Mouse (Mus musculus): Measurements from ENCODE around the gene Afap1l2.

Afap1l2 gene

GRCm38 (mm10) chr19:57006841-57007240, 1.2 kb downstream of the Afap1l2 start:
- no peak for DNase-seq

DNA sequence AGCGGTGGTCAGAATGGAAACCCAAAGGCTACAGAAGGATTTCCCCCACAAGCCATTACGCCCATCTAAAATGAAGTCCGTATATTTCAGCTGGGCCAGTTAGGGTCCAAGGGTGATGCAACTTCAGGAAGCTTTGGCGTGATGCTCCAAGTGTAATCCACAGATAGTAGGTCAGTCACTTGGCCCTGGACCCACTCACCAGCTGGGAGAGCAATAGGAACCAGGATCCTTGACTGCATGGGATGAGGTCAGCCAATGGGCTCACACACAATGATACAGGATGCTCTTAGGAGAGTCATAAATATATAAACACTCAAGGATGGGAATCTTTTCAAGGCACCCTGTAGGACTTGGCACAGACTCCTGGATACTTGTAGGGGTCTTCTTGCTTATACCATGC, 3.0 kb downstream of the Afap1l2 start:
- no peak for DNase-seq

DNA sequence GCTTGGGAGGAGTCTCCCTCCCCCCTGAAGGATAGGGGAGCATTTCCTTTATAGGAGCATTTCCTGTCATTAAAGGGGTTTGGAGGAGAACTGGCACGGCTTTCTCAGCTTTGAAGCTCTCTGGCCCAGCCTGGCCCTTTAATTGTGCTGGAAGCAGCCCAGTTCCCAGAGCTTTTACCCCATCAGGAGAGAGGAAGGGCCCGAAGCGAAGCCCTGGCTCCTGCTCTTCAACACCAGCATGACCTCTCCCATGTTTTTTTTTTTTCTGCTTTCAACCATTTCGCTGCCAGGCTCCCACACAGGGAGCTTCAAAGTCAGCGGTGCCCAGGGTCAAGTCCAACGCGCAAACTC, 4.6 kb downstream of the Afap1l2 start:
- DNase-seq, result no peak

GRCm38 (mm10) chr19:57002741-57003459, 5.1 kb downstream of the Afap1l2 start:
- DNase-seq, result no peak

DNA sequence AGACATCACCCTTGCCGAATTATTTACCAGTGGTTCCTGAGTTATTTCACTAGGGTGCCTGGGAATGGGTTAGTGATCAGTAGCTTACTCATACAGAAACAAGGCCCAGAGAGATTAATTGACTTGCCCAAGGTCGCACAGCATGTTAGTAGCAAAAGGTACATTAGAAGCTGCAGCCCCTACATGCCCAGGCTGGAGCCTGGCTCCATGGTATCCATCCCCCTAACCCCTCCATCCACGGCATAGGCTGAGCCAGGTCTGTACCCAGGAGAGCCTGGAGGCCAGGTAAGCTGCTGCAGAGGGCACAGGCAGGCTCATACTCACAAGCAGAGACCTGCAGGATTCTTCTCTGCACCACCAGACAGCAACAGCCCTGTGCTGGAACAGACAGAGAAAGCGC, 6.1 kb downstream of the Afap1l2 start:
- DNase-seq, result no peak

GRCm38 (mm10) chr19:57000592-57000991, 7.4 kb downstream of the Afap1l2 start:
- no peak for DNase-seq

DNA sequence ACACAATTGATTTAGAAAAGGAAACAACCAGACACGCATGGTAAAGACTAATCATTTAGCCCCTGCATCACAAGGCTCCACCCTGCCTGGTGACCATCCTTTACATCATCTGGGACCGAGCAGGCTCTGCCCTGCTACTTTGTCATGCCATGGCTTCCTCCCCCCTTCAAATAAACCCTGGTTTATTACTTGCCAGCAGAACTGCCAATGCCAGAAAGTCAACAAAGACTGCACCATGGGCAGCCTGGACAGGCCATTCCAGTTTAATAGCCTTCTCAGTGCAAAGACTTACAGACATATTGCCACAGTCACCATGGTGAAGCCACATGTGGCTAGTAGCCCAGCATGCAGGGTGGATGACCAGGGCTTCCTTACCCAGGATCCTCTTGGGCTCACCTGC, 8.2 kb downstream of the Afap1l2 start:
- DNase-seq, result no peak

DNA sequence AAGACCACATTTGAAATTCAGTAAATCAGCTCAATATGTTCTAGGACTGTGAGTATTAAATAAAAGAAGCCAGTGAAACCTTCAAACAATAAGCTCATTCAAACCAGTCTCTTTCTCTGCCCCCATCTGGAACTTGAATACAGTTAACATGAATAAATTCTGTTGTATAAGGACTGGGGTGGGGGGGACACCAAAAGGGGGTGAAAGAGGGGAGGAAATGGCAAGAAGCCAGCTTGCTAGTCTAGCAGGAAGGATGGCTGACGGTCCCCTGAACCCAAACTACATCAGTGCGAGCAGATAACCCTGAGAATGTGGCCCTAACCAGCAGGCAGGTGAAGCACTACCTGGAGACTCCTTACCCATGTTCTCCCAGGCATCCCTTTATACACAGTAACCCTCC, 9.1 kb downstream of the Afap1l2 start:
- no peak for DNase-seq

DNA sequence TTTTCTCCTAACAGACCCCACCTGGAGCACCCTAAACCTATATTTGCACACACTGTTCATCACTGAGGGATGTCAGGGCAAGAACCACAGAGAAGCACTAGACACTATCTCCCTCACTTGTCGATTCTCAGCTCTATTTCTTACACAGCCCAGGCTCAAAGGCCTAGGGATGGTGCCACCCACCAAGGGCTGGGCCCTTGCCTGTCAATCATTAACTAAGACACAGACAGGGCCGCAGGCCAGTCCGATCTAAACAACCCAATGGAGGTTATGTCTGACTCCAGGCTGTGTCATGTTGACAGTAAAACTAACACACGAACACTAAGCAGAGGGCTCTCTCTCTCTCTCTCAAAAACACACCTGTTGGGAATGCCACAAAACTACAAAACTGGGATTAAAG, 9.7 kb downstream of the Afap1l2 start:
- DNase-seq, result no peak

DNA sequence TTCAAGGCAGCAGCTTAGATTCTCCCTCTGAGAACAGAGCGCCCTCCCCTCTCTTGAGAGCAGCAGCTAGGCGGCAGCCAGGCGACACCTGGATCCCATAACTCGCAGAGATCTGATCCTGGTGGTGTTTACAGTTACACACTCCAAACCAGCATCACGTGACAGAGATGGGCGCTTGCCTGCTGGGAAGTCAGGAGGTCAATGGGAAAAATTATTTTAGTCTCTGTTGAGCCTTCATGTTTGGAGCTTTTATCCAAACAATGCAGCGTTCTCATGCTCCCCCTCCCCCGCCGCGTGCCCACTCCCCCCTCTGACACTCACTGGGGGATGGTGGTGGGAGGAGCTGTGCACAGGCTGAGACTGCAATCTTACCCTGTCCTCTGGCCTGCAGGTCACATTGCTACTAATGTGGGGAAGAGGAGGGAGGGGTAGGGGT, 10.8 kb downstream of the Afap1l2 start:
- DNase-seq, result no peak

GRCm38 (mm10) chr19:56995441-56995840, 12.6 kb downstream of the Afap1l2 start:
- no peak for DNase-seq

DNA sequence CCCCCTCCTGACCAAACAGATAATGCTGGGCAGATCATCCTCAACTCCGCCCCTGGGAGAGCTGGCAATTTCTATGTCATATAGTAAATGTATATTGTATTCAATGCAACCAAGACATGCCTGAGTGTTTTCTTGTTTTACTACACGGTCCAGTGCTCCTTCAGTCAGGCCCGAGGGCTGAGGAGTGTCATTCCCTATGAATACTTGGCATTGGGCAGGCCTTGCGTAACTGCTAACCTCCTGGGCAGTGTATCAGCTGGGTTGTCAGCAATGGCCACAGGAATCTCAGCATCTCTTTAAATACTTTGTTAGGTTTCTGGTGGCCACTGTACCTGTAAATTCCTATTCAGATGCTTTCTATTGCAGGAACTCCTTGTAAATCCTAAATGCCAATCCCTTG, 13.4 kb downstream of the Afap1l2 start:
- no peak for DNase-seq

- DNase-seq, result no peak
Observed at GRCm38 (mm10) chr19:56993763-56994162, 14.3 kb downstream of the Afap1l2 start.

DNA sequence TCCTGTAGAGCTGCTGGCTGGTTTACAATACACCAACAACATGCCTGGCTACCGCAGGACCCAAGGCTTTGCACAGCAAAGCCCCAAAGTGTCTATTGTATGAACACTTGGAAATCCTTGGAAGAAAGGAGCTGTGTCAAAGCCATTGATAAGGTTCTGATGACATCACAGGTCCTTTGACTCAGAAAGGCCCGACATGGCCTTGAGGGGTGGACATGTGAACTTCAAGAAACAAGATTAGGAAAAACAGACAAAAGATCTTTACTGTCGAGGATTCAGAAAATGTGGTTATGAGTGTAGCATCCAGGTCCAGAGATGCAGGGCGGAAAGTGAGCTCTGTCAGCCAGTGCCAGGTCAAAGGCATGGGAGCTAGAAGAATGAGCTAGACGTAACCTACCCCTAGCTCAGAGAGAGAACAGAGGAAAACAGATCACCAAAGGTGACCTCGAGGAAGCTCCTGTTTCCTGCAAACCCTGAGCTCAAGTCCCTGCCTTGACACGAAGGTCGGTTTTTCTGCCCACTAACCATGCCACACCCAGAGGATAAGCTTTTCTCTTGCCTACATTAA, 15.0 kb downstream of the Afap1l2 start:
- DNase-seq, result no peak

- no peak for DNase-seq
Observed at GRCm38 (mm10) chr19:56990367-56991111, 17.5 kb downstream of the Afap1l2 start.

GRCm38 (mm10) chr19:56989171-56989570, 18.9 kb downstream of the Afap1l2 start:
- peak; percentile 41 for DNase-seq

GRCm38 (mm10) chr19:56984229-56984628, 23.8 kb downstream of the Afap1l2 start:
- no peak for DNase-seq

- no peak for DNase-seq
Observed at GRCm38 (mm10) chr19:56983757-56984156, 24.3 kb downstream of the Afap1l2 start.

GRCm38 (mm10) chr19:56981760-56982159, 26.3 kb downstream of the Afap1l2 start:
- no peak for DNase-seq

- no peak for DNase-seq
Observed at GRCm38 (mm10) chr19:56980803-56981202, 27.2 kb downstream of the Afap1l2 start.

DNA sequence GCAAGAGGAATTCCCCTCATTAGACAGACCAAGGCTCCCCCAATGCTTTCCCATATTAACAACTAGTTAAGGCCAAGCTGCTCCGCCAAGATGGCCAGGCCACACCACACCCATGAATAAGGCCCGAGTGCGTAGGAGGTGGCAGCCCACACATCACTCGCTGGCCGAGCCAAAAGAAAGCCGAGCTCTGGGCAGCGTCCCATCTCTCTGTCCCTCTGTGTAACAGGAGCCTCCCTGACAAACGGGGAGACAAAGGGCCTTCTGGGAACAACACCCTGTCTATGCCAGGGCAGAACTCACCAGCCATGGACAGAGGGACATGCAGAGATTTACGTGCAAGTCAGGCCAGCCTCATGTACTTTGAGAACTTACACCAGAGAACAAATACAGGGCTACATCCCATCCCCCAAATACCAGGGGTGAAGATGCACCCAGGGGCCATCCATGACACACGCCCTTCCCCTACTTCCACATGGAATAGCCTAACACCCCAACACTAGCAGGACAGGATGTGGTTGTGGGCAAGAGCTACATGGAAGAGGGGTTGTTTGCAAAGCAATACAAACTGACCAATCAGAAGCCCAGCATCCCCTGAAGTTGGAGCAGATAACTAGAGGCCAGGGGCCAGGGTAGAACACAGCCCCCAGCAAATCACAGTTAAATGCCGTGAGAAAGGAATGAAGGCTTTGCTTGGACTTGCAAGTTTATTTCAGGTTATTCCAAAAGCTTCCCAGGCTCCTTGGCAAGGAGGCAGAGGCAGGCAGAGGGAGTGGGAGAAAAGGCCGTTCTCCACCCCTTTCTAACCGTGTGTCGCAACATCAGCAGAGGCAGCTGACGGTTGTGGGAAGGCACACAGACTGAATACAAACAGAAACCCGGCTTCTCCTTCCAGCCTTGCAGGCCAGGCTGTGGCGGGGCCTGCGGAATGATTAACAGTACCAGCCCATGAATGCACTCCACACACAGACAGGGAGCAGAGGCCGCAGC, 30.8 kb downstream of the Afap1l2 start:
- peak; percentile 58 for DNase-seq

- DNase-seq, result no peak
Observed at GRCm38 (mm10) chr19:56976515-56976914, 31.5 kb downstream of the Afap1l2 start.

DNA sequence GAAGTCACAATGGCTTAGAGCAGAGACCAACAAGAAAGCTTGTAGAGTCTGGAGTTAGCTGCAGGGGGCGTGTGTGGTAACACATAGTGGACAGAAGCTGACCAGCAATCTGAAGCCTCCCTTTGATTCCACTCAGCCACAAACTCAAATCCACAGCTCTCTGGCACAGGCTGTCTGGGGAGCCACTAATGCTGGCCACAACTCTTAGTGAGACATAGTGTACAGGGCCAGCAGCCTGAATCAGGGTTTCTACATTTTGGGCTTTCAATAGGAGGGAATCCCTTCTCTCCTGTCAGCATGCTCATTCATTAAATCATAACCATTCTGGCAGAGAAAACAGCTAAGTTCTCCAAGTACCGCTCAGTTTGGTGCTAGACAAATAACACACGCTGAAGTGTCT, 32.5 kb downstream of the Afap1l2 start:
- DNase-seq, result no peak

Measured in layer of hippocampus, adult 9-11 months (tissue).